Mouse (Mus musculus) embryonic fibroblast, embryonic 13.5 days (primary cell): ENCODE results near the gene Pbx3.

ENCODE experiments used
- CTCF ChIP-seq: IDR thresholded peaks from 2 replicates; pipeline ENCODE4 v1.5.1; 2011; ENCODE audit warnings: mild to moderate bottlenecking, control low read depth, low read length, moderate library complexity, borderline replicate concordance; ENCODE audit not compliant: insufficient read depth
- POLR2A ChIP-seq: IDR thresholded peaks from 2 replicates; pipeline ENCODE4 v1.6.1; 2011; ENCODE audit warnings: low read depth, mild to moderate bottlenecking, control low read depth, low read length, moderate library complexity

DNA sequence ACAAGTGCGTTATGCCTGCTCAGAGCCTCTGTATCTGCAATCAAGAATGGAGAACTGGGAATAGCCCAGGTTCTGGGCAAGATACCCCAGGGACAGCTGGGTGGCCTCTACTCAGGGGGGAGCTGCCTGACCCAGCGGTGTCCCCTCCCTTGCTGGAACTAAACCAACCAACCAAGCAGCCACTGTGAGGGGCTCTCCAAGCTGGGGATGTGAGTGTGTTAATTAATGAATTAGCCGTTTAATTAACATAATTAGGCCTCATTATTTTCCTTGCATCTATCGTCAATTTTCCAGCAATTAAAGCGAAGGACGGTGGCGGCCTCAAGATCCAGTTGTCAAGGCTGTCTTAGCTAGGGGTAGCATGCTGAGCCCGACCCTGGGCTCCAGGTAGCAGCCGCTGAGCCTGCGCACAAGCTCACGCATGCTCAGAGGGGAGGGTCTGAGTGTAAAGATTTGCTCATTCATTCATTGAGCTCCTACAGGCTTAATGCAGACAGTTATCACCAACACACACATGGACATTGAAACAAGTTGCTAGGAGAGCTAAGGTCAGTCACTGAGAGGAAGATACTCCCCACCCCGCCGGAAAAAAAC, 243.2 kb downstream of the Pbx3 start:
- TF ChIP-seq CTCF (no peak), POLR2A (no peak)
